Mouse (Mus musculus): ENCODE measurements around the gene Cfap70. TPM values are rescaled to one million over a fixed set of nuclear protein-coding genes. Genes with fewer than 3 reads are reported as not detected.

Gene Cfap70
- polyA plus RNA-seq, 1 experiment from 2014 or later, result 0.12 TPM

GRCm38 (mm10) chr14:20392326-20392725, 59.7 kb downstream of the Cfap70 start:
- Histone ChIP-seq H3K4me1 (ENCODE audit: control insufficient read depth, insufficient read depth, low read length) (peaks cover 17% of the 10 kb centered on the region), H3K9me3 (ENCODE audit: control insufficient read depth, low read length) (no peaks in the 10 kb centered on the region), H3K9ac (ENCODE audit: low read depth, low read length) (no peak overlapping the region), H3K27ac (ENCODE audit: low read length) (no peak overlapping the region), H3K36me3 (ENCODE audit: control insufficient read depth, insufficient read depth, low read length) (no peaks in the 10 kb centered on the region), H3K4me3 (ENCODE audit: low read length) (no peak overlapping the region), H3K27me3 (replicated peaks; ENCODE audit: control insufficient read depth, insufficient read depth, low read length) (no peaks in the 10 kb centered on the region), H3K4me2 (ENCODE audit: low read depth, low read length) (peak overlapping the region; percentile 63; the same call in 1 of the 2 replicates)
- ATAC-seq, result no peak
- WGBS, result 85% methylated on average over 3 of the region's 4 CpGs

GRCm38 (mm10) chr14:20389446-20390079, 62.5 kb downstream of the Cfap70 start:
- Histone ChIP-seq H3K9me3 (ENCODE audit: control insufficient read depth, low read length) (no peaks in the 10 kb centered on the region), H3K27me3 (replicated peaks; ENCODE audit: control insufficient read depth, insufficient read depth, low read length) (no peaks in the 10 kb centered on the region), H3K4me2 (ENCODE audit: low read depth, low read length) (peak overlapping the region; percentile 60), H3K27ac (ENCODE audit: low read length) (peak overlapping the region; percentile 81), H3K4me1 (ENCODE audit: control insufficient read depth, insufficient read depth, low read length) (peaks cover 25% of the 10 kb centered on the region), H3K9ac (ENCODE audit: low read depth, low read length) (no peak overlapping the region), H3K36me3 (ENCODE audit: control insufficient read depth, insufficient read depth, low read length) (no peaks in the 10 kb centered on the region), H3K4me3 (ENCODE audit: low read length) (peak overlapping the region; percentile 62)
- 82% methylated on average over 8 of the region's 8 CpGs for WGBS
- no peak for ATAC-seq

GRCm38 (mm10) chr14:20388441-20389129, 63.4 kb downstream of the Cfap70 start, which contains the start of gene Dnajc9:
Gene Dnajc9, minus strand, starts transcription at chr14:20388910.
- H3K9me3 ChIP-seq (ENCODE audit: control insufficient read depth, low read length), result no peaks in the 10 kb centered on the region
- H3K27me3 ChIP-seq (replicated peaks; ENCODE audit: control insufficient read depth, insufficient read depth, low read length), result no peaks in the 10 kb centered on the region
- H3K27ac ChIP-seq (ENCODE audit: low read length), result peak within 1 kb of the TSS; percentile 81
- peak within 1 kb of the TSS; percentile 62 for H3K4me3 ChIP-seq (ENCODE audit: low read length)
- ATAC-seq, result peak; percentile 71
- under 1% methylated on average over 58 of the region's 59 CpGs for WGBS
- H3K9ac ChIP-seq (ENCODE audit: low read depth, low read length), result peak within 1 kb of the TSS; percentile 70
- peaks cover 21% of the 10 kb centered on the region for H3K4me1 ChIP-seq (ENCODE audit: control insufficient read depth, insufficient read depth, low read length)
- peak within 1 kb of the TSS; percentile 80 for H3K4me2 ChIP-seq (ENCODE audit: low read depth, low read length)
- no peaks in the 10 kb centered on the region for H3K36me3 ChIP-seq (ENCODE audit: control insufficient read depth, insufficient read depth, low read length)

DNA sequence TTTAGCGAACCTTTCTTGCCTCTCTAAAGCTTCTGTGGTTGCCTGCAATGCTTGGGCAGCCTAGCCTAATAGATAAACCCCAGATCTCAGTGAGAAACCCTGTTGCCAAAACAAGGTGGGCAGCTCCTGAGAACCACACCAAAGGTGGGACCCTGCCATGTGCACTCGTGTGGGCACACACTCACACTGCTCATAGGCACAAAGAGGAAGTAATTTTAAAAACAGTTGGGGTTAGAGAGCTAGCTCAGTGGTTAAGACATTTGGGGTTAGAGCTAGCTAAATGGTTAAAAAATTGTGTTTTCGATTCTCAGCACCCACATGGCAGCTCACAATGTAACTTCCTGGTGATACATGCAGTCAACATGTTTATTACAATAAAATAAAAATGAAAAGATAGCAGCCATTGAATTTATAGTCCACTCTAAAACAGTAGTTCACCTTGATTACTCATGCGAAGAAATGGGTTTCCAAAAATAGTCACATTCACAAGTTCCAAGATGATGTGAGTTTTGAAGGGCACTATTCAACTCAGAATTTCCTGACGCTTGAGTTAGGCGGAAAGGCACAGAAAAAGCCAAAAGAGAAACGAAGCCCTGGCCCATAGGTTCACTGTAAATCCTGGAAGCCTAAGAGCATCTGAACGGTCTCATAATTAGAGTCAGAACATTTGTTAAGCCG, 72.1 kb downstream of the Cfap70 start:
- WGBS, result 90% methylated on average over 9 of the region's 9 CpGs
- H3K9me3 ChIP-seq (ENCODE audit: control insufficient read depth, low read length), result no peaks in the 10 kb centered on the region
- H3K4me1 ChIP-seq (ENCODE audit: control insufficient read depth, insufficient read depth, low read length), result 0 out of 2 replicates have a peak, but pooled peaks cover 5% of the 10 kb centered on the region
- H3K4me2 ChIP-seq (ENCODE audit: low read depth, low read length), result no peak overlapping the region
- H3K27ac ChIP-seq (ENCODE audit: low read length), result no peak overlapping the region
- no peak overlapping the region for H3K9ac ChIP-seq (ENCODE audit: low read depth, low read length)
- ATAC-seq, result no peak
- no peaks in the 10 kb centered on the region for H3K27me3 ChIP-seq (replicated peaks; ENCODE audit: control insufficient read depth, insufficient read depth, low read length)
- no peak overlapping the region for H3K4me3 ChIP-seq (ENCODE audit: low read length)
- 0 out of 2 replicates have a peak, but pooled peaks cover 4% of the 10 kb centered on the region for H3K36me3 ChIP-seq (ENCODE audit: control insufficient read depth, insufficient read depth, low read length)

- H3K36me3 ChIP-seq (ENCODE audit: control insufficient read depth, insufficient read depth, low read length), result 0 out of 2 replicates have a peak, but pooled peaks cover 4% of the 10 kb centered on the region
- H3K4me1 ChIP-seq (ENCODE audit: control insufficient read depth, insufficient read depth, low read length), result 0 out of 2 replicates have a peak, but pooled peaks cover 5% of the 10 kb centered on the region
- no peak overlapping the region for H3K4me3 ChIP-seq (ENCODE audit: low read length)
- no peaks in the 10 kb centered on the region for H3K9me3 ChIP-seq (ENCODE audit: control insufficient read depth, low read length)
- H3K9ac ChIP-seq (ENCODE audit: low read depth, low read length), result no peak overlapping the region
- no peak overlapping the region for H3K4me2 ChIP-seq (ENCODE audit: low read depth, low read length)
- H3K27me3 ChIP-seq (replicated peaks; ENCODE audit: control insufficient read depth, insufficient read depth, low read length), result no peaks in the 10 kb centered on the region
- ATAC-seq, result peak; percentile 41; the same call in 1 of the 2 replicates
- WGBS, result 74% methylated on average over 5 of the region's 5 CpGs
- H3K27ac ChIP-seq (ENCODE audit: low read length), result no peak overlapping the region
Measured at GRCm38 (mm10) chr14:20379087-20379640, 72.9 kb downstream of the Cfap70 start.

GRCm38 (mm10) chr14:20378313-20379061, 73.5 kb downstream of the Cfap70 start:
- Histone ChIP-seq H3K27me3 (replicated peaks; ENCODE audit: control insufficient read depth, insufficient read depth, low read length) (no peaks in the 10 kb centered on the region), H3K9me3 (ENCODE audit: control insufficient read depth, low read length) (no peaks in the 10 kb centered on the region), H3K4me1 (ENCODE audit: control insufficient read depth, insufficient read depth, low read length) (0 out of 2 replicates have a peak, but pooled peaks cover 5% of the 10 kb centered on the region), H3K4me3 (ENCODE audit: low read length) (no peak overlapping the region), H3K36me3 (ENCODE audit: control insufficient read depth, insufficient read depth, low read length) (0 out of 2 replicates have a peak, but pooled peaks cover 4% of the 10 kb centered on the region), H3K9ac (ENCODE audit: low read depth, low read length) (no peak overlapping the region), H3K4me2 (ENCODE audit: low read depth, low read length) (no peak overlapping the region), H3K27ac (ENCODE audit: low read length) (no peak overlapping the region; the same call in 1 of the 2 replicates)
- peak; percentile 84 for ATAC-seq
- WGBS, result 37% methylated on average over 13 of the region's 13 CpGs

GRCm38 (mm10) chr14:20377112-20377521, 74.9 kb downstream of the Cfap70 start:
- H3K9me3 ChIP-seq (ENCODE audit: control insufficient read depth, low read length), result no peaks in the 10 kb centered on the region
- H3K4me3 ChIP-seq (ENCODE audit: low read length), result no peak overlapping the region
- no peak overlapping the region for H3K27ac ChIP-seq (ENCODE audit: low read length)
- 0 out of 2 replicates have a peak, but pooled peaks cover 5% of the 10 kb centered on the region for H3K4me1 ChIP-seq (ENCODE audit: control insufficient read depth, insufficient read depth, low read length)
- H3K36me3 ChIP-seq (ENCODE audit: control insufficient read depth, insufficient read depth, low read length), result no peaks in the 10 kb centered on the region
- ATAC-seq, result no peak
- 57% methylated on average over 4 of the region's 4 CpGs for WGBS
- H3K9ac ChIP-seq (ENCODE audit: low read depth, low read length), result no peak overlapping the region
- no peak overlapping the region for H3K4me2 ChIP-seq (ENCODE audit: low read depth, low read length)
- H3K27me3 ChIP-seq (replicated peaks; ENCODE audit: control insufficient read depth, insufficient read depth, low read length), result no peaks in the 10 kb centered on the region

GRCm38 (mm10) chr14:20371854-20372253, 80.2 kb downstream of the Cfap70 start:
- WGBS, result 80% methylated on average over 1 of the region's 1 CpGs
- no peak overlapping the region for H3K4me2 ChIP-seq (ENCODE audit: low read depth, low read length)
- 0 out of 2 replicates have a peak, but pooled peaks cover 7% of the 10 kb centered on the region for H3K36me3 ChIP-seq (ENCODE audit: control insufficient read depth, insufficient read depth, low read length)
- H3K27ac ChIP-seq (ENCODE audit: low read length), result no peak overlapping the region
- no peaks in the 10 kb centered on the region for H3K9me3 ChIP-seq (ENCODE audit: control insufficient read depth, low read length)
- no peak overlapping the region for H3K4me3 ChIP-seq (ENCODE audit: low read length)
- ATAC-seq, result no peak
- no peaks in the 10 kb centered on the region for H3K27me3 ChIP-seq (replicated peaks; ENCODE audit: control insufficient read depth, insufficient read depth, low read length)
- H3K9ac ChIP-seq (ENCODE audit: low read depth, low read length), result no peak overlapping the region
- 0 out of 2 replicates have a peak, but pooled peaks cover 2% of the 10 kb centered on the region for H3K4me1 ChIP-seq (ENCODE audit: control insufficient read depth, insufficient read depth, low read length)

Data from intestine, embryonic 16.5 days (tissue).